In the genomic region with DNA sequence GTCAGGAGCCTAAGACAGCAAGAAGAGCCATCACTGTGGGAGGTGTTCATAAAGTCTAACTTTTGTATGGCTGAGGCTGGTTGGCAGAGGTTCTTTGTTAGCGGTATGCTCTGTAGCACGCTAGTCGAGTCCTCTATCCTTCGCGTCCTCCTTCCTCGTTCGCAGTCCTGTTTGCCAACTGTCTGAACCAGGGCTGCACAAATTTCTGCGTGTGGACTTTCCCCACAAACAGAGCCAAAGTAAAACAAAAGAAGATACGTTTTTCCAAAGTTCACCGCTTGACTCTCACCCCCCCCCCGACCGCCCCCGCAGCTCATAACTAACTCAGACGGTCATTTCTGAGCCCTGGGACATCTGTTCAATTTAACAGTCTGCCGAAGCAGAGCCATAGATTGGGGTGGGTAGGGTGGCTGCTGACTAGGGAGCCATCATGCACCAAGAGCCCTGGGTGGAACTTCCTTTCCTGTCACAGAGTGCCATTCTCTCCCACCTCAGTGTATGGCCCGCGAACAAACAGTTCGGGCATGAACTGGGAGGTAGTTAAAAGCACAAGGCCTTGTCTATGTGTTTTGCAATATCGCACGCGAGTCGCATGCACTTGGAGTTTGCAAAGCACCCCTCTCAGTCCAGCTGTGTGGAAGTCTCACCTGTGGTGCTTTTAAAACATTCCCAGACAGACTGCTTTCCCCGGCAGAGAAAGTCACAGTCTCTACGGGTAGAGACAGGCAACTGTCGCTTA, we compare ENCODE assay signal across 26 mouse cellular contexts.
"Had no signal": no experiment of that assay in that cellular context is flagged by ENCODE, and none has a peak within 500 bp of the region (broad histone marks: within the 10 kb centered on the region; RNA-seq: fewer than 3 reads in every experiment).

No protein-coding gene starts in this region.

- H3K4me2 ChIP-seq: heart, embryonic 11.5 days; heart, embryonic 13.5 days; heart, embryonic 15.5 days; hindbrain, embryonic 12.5 days; hindbrain, embryonic 14.5 days; intestine, embryonic 15.5 days; limb, embryonic 12.5 days; liver, embryonic 13.5 days had no signal

- H3K36me3 ChIP-seq: heart, embryonic 13.5 days; heart, embryonic 15.5 days; hindbrain, embryonic 10.5 days; hindbrain, embryonic 12.5 days; intestine, embryonic 15.5 days; limb, embryonic 10.5 days; limb, embryonic 12.5 days; liver, embryonic 13.5 days had no signal

- H3K27ac ChIP-seq: gastrocnemius, adult 2 months; heart, adult 2 months; heart, embryonic 13.5 days; heart, embryonic 15.5 days; hindbrain, embryonic 10.5 days; hindbrain, embryonic 12.5 days; hindbrain, embryonic 14.5 days; intestine, embryonic 15.5 days; layer of hippocampus, adult 2 months; left cerebral cortex, adult 2 months; limb, embryonic 10.5 days; limb, embryonic 12.5 days; liver, embryonic 13.5 days had no signal

- DNase-seq: gastrocnemius, adult 2 months; gastrocnemius, postnatal 10 days; gastrocnemius, postnatal 25 days; heart, adult 2 months; heart, postnatal 14 days; heart, postnatal 4 days; kidney, adult 18-20 months; kidney, adult 8-10 months; kidney, postnatal 10 days; kidney, postnatal 25 days; kidney, postnatal 4 days; liver, embryonic 13.5 days had no signal

- H3K27me3 ChIP-seq: heart, embryonic 13.5 days; heart, embryonic 15.5 days; hindbrain, embryonic 12.5 days; intestine, embryonic 15.5 days had no signal

- H3K4me3 ChIP-seq: gastrocnemius, adult 2 months; heart, adult 2 months; heart, embryonic 13.5 days; heart, embryonic 15.5 days; hindbrain, embryonic 10.5 days; hindbrain, embryonic 12.5 days; intestine, embryonic 15.5 days; layer of hippocampus, adult 2 months; left cerebral cortex, adult 2 months; limb, embryonic 10.5 days; limb, embryonic 12.5 days; liver, embryonic 13.5 days had no signal

- H3K9ac ChIP-seq: heart, embryonic 13.5 days; heart, embryonic 15.5 days; hindbrain, embryonic 12.5 days; hindbrain, embryonic 14.5 days; intestine, embryonic 15.5 days; limb, embryonic 12.5 days had no signal

- ATAC-seq: hindbrain, embryonic 16.5 days; inflammation-experienced regulatory T-cells, adult 6 months; intestine, embryonic 15.5 days; intestine, postnatal 0 days had no signal

- H3K9me3 ChIP-seq: heart, embryonic 15.5 days; hindbrain, embryonic 12.5 days; intestine, embryonic 15.5 days; liver, embryonic 13.5 days had no signal
